Mouse (Mus musculus) urinary bladder, postnatal 10 days (tissue): Measurements from ENCODE around the gene Angptl1.

Source experiments
- DNase-seq: peaks from one replicate; pipeline ENCODE4 v3.0.0; 2022; ENCODE audit warnings: low spot score

The Angptl1 gene

DNA sequence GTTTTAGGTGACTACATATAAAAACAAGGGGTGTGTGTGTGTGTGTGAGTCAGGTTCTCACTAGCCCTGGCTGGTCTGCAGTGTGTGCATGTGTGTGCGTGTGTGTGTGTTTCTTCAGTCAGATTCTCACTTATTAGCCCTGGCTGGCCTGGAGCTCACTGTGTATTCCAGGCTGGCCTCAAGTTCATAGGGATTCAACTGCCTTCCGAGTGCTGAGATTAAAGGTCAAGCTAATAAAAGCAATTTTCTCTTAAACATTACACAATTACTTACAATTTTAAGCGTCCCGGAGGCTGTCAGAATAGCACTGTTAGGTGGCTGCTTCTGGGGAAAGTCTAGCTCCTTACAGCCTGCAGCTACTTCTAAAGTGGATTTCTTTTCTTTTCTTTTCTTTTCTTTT, at the start of gene Angptl1:
Gene Angptl1, plus strand, starts transcription at position 386 of the 400 bp plus-strand sequence.
- DNase-seq = no peak

DNA sequence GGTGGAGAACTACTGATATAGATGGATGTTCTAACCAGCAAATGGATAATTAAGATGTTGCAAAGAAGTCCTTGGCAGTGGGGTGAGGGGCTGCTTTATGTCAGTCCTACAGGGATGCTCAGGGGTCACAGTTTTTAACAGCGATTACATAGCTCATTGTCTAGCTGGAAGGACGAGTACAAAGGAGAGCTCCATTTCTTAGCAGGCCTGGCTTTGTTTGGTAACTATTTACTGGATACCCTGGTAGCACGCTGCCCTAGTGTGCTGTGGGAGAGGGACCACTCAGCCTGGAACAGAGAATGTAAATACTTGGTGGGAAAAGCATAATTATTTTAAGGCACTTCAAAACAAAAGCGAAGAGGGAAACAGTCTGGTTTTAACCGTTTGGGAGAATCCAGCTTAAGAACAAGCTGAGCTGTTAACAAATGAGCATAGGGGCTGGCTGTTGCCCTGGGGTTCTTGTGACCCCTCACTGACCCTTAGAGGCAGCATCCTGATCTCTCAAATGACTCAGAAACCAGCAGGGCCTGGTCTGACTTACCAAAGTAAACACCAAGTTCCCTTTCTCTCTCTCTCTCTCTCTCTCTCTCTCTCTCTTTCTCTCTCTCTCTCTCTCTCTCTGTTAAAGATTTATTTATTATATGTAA, 48.4 kb upstream of the Angptl1 start:
- DNase-seq = no peak

DNA sequence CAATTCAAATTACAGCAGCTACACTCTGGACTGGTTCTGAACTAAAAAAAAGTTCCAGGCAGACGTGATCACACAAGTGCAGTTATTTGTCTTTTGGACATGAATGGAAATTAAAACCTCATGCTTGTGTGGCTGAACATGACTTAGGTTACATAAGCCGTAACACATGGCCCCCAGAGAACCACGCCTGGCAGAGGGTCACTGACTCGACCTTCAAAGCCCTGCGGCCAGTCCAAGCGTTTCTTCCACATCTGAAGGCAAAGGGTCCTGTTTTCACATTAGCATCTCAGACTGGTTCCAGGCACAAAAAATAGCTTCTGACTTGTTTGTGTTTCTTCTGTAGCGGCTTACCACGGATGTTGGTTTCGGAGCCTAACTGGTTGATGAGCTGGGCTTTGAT, 42.1 kb upstream of the Angptl1 start:
- no peak for DNase-seq

GRCm38 (mm10) chr1:156801276-156801675, 37.1 kb upstream of the Angptl1 start:
- no peak for DNase-seq

DNA sequence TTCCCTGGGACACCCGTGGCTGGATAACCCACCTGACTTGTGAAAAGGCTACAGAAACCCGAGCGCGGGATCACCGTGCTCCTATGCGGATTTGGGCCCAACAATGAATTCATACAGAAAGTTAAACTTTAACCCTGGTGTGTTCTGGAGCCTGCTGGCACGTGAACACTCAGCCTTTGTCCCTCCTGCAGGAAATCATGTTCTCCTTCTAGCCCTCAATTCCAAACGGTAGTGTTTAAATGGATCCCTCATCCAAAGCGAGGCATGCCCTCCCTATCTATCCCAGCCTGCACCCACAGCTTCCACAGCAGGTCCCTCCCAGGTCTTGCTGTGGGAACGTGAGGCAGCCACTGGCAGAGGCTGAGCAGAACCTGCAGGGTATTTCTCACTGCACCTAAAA, 30.0 kb upstream of the Angptl1 start:
- DNase-seq = no peak

GRCm38 (mm10) chr1:156811928-156812327, 26.4 kb upstream of the Angptl1 start:
- DNase-seq = no peak

GRCm38 (mm10) chr1:156812716-156813115, 25.6 kb upstream of the Angptl1 start:
- no peak for DNase-seq

GRCm38 (mm10) chr1:156813485-156813884, 24.9 kb upstream of the Angptl1 start:
- DNase-seq = no peak

DNA sequence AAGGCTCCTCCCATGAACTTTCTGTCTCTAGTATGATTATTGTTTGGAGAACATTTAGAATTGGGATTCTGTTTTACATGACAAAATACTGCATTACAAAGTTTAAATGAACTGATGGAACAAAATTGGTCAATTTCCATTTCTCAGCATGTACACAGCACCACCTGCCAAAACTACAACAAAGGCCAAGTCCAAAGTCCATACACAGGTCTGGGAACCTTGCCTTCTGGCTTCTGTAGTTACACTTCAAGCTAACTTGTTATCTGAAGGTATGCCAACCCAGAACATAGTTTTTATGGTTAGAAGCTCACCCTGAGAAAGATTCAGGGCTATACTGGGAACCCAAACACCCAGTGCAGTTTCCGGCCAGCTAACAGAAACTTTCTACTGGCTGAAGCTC, 19.1 kb upstream of the Angptl1 start:
- no peak for DNase-seq

- no peak for DNase-seq
These were observed 333 bp downstream of the Angptl1 start for GRCm38 (mm10) chr1:156838695-156839094.

DNA sequence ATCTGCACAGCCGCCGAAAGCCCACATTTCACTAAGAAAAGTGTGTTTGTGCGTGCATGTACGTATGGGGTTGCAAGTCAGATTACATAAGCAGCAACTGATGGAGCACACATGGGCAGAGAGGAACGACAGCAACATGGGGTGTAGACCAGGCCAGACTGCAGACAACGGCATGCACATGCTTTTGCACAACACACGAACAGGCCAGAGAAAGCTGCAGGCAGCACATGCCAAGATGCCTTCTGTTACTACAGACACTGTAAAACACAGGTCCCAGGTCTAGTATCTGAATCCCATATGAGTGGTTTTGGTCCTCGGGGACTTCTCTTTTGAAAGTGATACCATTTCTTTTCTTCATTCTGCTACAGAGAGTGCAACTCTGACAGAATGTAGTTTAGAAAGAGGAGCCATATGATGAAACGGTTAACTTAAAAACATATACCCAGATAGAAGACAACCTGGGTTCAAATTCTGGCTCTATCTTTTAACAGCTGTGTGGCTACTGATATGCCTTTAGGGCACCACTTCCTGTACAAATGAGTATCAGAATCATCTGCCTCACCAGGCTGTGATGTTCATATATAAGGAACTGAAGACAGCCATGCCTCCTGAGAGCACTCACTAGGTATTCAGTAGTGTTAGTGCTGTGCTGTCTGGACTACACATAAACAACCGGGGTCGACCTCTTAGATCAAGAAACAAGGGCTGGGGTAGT, 3.4 kb downstream of the Angptl1 start:
- no peak for DNase-seq

GRCm38 (mm10) chr1:156847098-156847497, 8.7 kb downstream of the Angptl1 start:
- DNase-seq = no peak

DNA sequence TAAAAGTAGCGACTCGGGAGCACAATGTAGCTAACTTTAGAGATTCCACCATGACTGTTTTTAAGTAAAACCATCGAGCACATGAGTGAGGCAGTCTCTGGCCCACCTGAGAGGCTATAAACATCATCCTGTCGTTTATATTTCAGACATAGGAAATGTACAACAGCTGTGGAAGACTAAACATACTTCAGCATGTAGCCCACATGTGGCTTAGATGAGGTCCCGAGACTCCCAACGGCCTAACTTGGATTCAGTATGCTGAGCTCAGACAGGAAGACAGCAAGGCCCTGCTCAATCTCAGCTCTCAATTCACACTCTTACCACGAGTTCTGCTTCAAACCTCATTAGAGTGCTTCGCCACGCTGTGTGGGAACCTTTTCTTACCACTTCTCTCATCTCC, 14.0 kb downstream of the Angptl1 start:
- DNase-seq = no peak

DNA sequence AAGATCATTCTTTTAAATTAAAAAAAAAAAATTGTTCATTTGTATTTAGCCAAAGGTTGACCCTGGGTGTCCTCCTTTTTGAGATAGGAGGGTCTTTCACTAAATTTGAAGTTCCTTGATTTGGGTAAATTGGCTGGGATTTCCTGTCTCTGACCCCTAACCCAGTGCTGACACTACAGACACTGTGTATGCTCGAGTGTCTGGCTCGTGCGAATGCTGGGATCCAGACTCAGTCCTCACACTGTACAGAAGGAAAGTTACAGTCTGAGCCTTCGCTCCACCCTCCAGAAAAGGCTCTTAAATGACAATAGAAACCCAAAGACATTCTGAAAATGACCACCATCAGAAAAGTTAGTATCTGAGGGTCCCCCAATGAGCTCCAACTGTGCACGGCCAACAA, 14.5 kb downstream of the Angptl1 start:
- DNase-seq = no peak

- DNase-seq = no peak
These were observed 16.2 kb downstream of the Angptl1 start for GRCm38 (mm10) chr1:156854558-156854957.

GRCm38 (mm10) chr1:156856666-156857065, 18.3 kb downstream of the Angptl1 start:
- DNase-seq = no peak

DNA sequence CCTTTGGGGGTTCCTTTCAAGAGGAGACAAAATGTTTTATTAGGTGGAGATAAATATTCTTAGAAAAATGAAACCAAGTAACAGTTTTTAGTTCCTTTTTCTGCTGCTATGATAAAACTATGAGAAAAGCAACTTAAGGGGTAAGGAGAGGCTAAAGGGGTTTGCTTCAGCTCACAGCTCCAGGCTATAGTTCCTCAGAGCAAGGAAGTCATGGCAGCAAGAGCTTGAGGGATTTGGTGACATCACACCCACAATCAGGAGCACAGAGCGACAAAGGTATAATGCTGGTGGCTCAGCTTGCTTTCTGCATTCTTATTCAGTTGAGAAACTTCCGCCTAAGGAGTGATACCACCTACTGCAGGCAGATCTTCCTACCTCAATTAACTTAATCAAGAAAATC, 20.8 kb downstream of the Angptl1 start:
- DNase-seq = no peak

DNA sequence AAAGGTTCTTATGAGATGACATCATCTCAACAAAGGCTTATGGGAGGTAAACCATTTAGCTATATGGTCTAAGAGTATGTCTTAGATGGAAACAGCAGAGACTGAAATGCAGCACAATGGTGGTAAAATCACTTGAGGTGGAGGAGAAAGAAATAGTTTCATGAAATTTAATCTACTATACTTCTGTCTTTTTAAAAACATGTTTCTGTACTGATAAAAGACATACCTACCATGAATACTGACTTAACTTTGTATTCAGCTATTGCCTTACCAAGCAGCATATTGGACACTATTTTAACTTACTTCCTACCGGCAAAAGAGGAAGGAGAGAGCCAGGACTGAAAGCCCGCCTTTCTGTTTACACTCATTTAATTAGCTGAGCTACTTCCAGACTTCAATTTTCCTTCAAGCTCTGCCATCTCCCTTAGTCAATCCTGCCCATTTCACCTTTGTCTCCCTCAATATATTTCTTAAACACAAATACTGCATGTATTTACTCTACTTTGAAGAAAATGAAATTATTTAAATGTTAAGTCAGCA, 21.4 kb downstream of the Angptl1 start:
- DNase-seq = no peak

GRCm38 (mm10) chr1:156860266-156860665, 21.9 kb downstream of the Angptl1 start:
- DNase-seq = no peak

DNA sequence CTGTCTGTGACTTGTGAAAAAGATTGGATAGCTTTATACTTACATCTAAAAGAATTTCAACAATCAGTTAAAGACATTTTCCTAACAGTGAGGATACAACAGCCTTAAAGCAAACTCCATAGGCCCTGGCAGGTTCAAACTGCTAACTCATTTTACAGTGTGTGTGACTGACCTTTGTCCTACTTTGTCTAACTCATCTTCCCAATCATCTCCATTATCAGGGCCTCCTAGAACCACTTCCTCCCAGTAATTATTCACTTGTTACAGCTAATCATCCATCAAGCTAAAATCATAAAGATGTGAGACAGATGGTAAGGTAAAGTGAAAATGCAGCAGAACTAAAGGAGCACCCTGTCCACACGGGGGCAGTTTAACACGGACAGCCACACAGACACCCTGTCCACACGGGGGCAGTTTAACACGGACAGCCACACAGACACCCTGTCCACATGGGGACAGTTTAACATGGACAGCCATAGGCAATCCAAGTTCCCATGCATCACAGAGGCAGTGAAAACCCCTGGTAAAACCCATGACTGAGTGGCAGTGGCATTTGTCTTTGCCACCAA, 23.2 kb downstream of the Angptl1 start:
- DNase-seq = no peak

DNA sequence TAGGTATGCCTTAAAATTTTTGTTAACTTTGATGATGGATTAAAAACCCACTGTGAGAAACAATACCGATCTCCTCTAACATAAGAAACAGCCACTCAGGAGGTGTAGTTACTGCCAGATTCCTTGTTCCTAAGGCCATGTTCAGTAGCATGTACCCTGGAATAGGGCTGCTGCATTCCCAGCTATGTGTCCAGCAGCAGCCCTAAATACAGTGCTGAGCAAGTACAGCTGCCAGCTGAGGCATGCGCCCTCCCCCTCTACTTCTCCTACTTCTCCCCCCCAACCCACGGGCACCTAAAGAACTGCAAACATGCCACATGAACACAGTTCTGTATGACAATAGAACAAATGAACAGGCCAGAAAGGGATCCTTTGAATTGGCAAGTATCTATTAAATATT, 25.4 kb downstream of the Angptl1 start:
- DNase-seq = no peak

GRCm38 (mm10) chr1:156864240-156864639, 25.9 kb downstream of the Angptl1 start:
- no peak for DNase-seq

DNA sequence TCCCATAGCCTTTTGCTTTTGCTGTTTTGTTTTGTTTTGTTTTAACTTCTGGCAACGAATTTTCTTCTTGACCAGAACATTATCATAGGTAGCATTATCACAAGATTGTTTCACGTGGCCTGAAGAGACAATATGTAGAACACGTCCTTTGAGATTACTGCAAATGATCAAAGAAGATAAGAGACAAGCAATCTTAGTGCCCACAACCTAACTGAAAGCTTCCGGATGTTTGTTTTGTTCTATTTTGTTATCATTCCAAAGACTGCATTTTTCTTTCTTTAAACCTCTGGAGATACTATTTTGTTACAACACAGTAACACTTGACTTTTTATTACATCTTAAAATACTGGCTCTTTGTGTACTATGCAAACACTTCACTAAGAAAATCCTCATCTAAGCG, 31.7 kb downstream of the Angptl1 start:
- no peak for DNase-seq
